Mouse (Mus musculus) stomach, postnatal 0 days (tissue): ENCODE measurements around the gene Ift80.

ENCODE experiments used
- CTCF ChIP-seq: IDR thresholded peaks from 2 replicates; pipeline ENCODE4 v1.5.1; 2016; ENCODE audit warnings: antibody characterized with exemption, low read depth, mild to moderate bottlenecking, moderate library complexity
- EP300 ChIP-seq: optimal IDR thresholded peaks from 2 replicates; pipeline ENCODE3; 2016; ENCODE audit warnings: antibody characterized with exemption

GRCm38 (mm10) chr3:68977696-68978095, 26.7 kb downstream of the Ift80 start:
- no peak for TF ChIP-seq EP300
- no peak for TF ChIP-seq CTCF
